In genomic region chr2:46370949-46371348, GRCm38 (mm10) we compare ENCODE assay signal across 12 mouse cellular contexts.
DNase-seq lines count a peak whose midpoint lies in the region; ATAC-seq and TF ChIP-seq lines count a peak whose summit lies in the region.
"Had no signal": no experiment of that assay in that cellular context is flagged by ENCODE, and none has a peak within 500 bp of the region (broad histone marks: within the 10 kb centered on the region; RNA-seq: fewer than 3 reads in every experiment).

No protein-coding gene starts in this region.

- no peak for TF ChIP-seq POLR2A in lung, adult 2 months (IDR thresholded peaks at IDR 0.05; ENCODE audit: borderline replicate concordance, extremely low read depth, low read depth, low read length)

- H3K4me3 ChIP-seq in lung, adult 2 months (replicated peaks; ENCODE audit: extremely low read depth, low read depth, low read length): no peak overlapping the region
- H3K4me3 ChIP-seq: heart, embryonic 12.5 days; limb, embryonic 13.5 days; neural tube, embryonic 12.5 days had no signal

- peak; percentile 15 to 24 for DNase-seq in lung, adult 18-20 months
- no peak for DNase-seq in lung, adult 2 months
- peak; percentile 1 for DNase-seq in lung, postnatal 14 days
- peak; percentile 8 for DNase-seq in thymus, postnatal 14 days
- no peak for DNase-seq in right cerebral cortex, postnatal 4 days
- no peak for DNase-seq in neural tube, embryonic 10.5 days (ENCODE audit: extremely low spot score, low spot score)
- DNase-seq in adrenal gland, postnatal 10 days: no peak
- DNase-seq: cerebellum, adult 18-20 months had no signal

- ATAC-seq in common myeloid progenitor, adult 5-6 weeks (replicated peaks; ENCODE audit: low read depth, poor library complexity, severe bottlenecking): peak; percentile 99

- H3K4me1 ChIP-seq in lung, adult 2 months (ENCODE audit: control insufficient read depth, insufficient read depth, low read length): no peaks in the 10 kb centered on the region
- H3K4me1 ChIP-seq: heart, embryonic 12.5 days; limb, embryonic 13.5 days; neural tube, embryonic 12.5 days had no signal

- 62% methylated on average over 5 of the region's 5 CpGs for WGBS in lung, adult 2 months

- TF ChIP-seq CTCF in lung, adult 2 months (IDR thresholded peaks at IDR 0.05; ENCODE audit: insufficient read depth, low read length): no peak

Comparison
In these comparisons a context has a peak if more than half of its experiments do, and no peak if none do; other contexts are left out.
1. DNase-seq: peak in lung, adult 18-20 months (2 of 2), lung, postnatal 14 days (single experiment) and thymus, postnatal 14 days (single experiment); none in lung, adult 2 months (single experiment), right cerebral cortex, postnatal 4 days (single experiment), neural tube, embryonic 10.5 days (single experiment) and adrenal gland, postnatal 10 days (single experiment).